Mouse (Mus musculus) right cerebral cortex, postnatal 25 days (tissue): ENCODE results near the gene Fbxl8.
A peak's percentile ranks its signal among the peaks of the same experiment; 100 is the strongest.
"Not testable (repeated sequence)": the region's sequence is repeated elsewhere in the genome, so short reads cannot be mapped to it uniquely, and the experiment has no call there.

ENCODE experiments used
- DNase-seq: peaks from one replicate; pipeline ENCODE4 v3.0.0; 2022

The Fbxl8 gene

GRCm38 (mm10) chr8:105264024-105264982 is at the start of gene Fbxl8, which contains the start of gene Tradd:
Gene Fbxl8, plus strand, starts transcription at chr8:105264648.
Gene Tradd, minus strand, starts transcription at chr8:105264609.
- DNase-seq = no peak

DNA sequence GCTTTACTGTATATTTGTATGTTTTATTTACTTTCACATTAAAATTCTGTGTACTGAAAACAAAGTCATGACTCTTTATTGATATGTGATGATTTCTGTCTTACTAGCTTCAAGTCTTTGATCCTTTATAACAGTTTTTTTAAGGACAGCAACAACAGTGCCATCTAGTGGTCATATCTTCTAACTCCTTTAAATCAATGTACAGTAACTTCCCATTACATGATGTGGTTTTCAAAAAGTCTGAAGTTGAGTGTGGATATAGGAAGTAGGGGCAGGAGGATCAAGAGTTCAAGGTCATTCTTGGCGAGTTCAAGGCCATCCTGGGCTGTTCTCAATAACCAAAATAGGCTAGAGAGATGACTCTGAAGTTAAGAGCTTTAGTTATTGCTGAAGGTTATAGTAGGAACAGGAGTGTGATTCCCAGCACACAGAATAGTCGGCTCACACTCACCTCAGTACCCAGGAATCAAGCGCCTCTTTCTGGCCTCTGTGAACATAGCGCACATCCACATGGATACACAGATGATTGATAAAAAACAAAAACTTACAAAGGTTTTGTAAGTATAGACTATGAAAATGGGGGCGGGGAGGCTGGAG is 46.4 kb upstream of the Fbxl8 start:
- no peak for DNase-seq

- no peak for DNase-seq
Measured at GRCm38 (mm10) chr8:105223850-105224249, 40.6 kb upstream of the Fbxl8 start.

DNA sequence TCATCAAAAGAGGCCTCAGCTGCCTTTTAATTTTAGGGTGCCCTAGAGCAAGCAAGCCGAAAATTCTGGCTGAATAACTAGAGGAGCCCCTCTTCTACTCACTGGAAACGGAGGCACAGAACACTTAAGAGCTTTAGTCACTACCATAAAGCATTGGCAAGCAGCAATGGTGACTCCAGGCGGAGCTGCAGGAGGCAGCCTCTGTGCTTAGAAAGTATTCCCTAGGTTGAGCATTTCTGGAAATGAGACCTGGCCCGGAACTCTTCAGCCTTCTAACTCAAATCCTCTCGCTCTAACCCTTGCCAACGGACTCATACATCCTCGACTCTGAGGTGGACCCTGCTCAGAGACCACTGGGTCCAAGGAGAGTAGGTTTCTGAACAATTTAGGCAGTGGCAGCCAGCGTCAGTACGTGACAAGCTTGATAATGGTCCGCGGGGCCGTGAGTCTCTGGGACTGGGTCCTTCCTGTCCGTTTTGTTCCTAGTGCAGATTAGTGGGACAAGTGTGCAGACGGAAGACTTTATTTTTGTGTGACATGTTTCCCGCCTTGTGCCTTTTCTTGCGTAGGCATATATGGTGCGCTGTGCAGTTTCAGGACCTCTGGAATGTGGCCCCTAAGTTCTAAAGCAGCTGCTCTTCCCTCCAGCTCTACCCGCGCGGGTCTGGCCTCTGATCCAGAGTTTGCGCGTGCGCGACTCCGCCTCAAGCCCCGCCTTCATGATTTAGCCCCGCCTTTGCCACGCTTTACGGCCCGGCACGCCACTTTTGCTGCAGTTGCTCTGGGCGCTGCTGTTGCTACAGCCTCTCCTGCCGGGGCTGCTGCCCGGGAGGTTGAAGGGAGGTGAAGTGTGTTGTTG is 39.8 kb upstream of the Fbxl8 start, which contains the start of gene D230025D16Rik:
D230025D16Rik (plus strand) TSS at position 733 of the 859 bp plus-strand sequence.
- DNase-seq = peak; percentile 95

DNA sequence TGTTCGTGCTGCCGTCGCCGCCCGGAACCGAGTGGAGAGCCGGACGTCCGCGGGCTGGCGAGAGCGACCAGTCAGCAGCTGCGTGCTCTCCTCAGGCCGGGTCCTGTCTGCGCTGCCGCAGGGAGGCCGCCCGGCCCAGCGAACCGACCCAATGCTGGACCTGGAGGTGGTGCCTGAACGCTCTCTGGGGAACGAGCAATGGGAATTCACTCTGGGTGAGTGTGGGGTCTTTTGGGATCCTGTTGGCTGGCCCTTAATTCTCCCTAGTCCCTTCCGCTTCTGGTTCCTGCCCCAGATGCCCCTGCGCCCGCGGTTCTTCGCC is 39.2 kb upstream of the Fbxl8 start:
- DNase-seq = no peak

DNA sequence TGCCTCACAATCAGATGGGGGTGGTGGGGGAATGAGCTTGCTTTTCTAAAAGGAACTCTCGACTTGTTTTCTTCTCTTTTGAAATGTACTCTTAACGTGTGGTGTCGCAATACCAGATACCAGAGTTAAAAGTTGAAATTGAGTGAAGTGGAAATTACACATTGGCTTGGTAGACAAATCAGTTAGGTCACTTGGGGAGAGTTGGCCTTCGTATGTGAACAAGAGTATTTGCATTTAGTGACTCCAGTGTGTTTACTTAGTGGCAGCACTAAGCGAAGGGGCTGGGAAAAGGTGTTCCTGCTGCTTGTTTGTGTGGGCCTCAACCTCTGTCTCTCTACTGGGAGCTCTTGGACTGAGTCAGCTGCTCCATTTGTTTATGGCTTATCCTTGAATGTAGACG is 38.5 kb upstream of the Fbxl8 start:
- no peak for DNase-seq

DNA sequence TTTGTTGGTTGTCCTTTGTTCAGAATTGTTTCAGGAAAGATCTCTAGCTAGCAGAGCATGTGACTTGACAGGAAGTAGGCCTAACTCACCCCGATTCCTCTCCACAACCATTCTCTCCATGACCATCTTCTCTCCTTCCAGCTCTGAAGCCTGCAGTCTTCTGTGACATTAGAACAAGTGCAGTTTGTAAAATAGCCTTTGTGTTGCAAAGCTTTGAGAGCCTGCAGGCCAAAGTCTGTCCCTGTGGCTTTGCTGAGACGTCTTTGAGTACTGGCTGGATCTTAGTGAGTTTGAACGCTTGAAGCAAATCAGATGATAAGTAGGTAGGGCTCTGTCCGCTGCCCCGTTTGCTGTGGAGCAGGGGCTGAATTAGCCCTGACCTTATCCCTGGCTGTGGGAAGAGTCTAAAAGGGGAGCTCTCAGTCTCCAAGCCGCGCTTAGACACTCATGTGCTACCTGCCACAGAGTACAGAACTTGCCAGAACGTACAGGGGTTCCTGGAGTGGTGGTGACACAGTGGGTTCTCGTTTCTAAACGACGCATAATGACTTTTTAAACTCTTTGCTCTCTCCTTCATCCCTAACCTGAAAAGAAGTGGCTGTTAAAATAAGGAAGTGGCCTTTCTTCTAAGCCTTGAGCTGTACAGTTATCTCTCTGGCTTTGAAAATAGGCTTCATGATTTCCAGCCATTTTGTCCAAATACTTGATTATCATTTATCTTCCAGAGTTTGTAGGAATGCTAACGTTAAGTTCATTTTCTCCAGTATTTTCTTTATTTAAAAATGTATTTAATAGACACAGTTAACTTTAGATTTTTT is 32.7 kb upstream of the Fbxl8 start:
- no peak for DNase-seq

- not testable (repeated sequence) for DNase-seq
Measured at GRCm38 (mm10) chr8:105232321-105232693, 32.1 kb upstream of the Fbxl8 start.

- no peak for DNase-seq
Measured at GRCm38 (mm10) chr8:105233126-105233935, 31.1 kb upstream of the Fbxl8 start.

GRCm38 (mm10) chr8:105235206-105235605 is 29.2 kb upstream of the Fbxl8 start:
- no peak for DNase-seq

GRCm38 (mm10) chr8:105237442-105238142 is 26.9 kb upstream of the Fbxl8 start:
- DNase-seq = no peak

- DNase-seq = no peak
Measured at GRCm38 (mm10) chr8:105241016-105241415, 23.4 kb upstream of the Fbxl8 start.

GRCm38 (mm10) chr8:105251954-105252353 is 12.5 kb upstream of the Fbxl8 start:
- DNase-seq = no peak

DNA sequence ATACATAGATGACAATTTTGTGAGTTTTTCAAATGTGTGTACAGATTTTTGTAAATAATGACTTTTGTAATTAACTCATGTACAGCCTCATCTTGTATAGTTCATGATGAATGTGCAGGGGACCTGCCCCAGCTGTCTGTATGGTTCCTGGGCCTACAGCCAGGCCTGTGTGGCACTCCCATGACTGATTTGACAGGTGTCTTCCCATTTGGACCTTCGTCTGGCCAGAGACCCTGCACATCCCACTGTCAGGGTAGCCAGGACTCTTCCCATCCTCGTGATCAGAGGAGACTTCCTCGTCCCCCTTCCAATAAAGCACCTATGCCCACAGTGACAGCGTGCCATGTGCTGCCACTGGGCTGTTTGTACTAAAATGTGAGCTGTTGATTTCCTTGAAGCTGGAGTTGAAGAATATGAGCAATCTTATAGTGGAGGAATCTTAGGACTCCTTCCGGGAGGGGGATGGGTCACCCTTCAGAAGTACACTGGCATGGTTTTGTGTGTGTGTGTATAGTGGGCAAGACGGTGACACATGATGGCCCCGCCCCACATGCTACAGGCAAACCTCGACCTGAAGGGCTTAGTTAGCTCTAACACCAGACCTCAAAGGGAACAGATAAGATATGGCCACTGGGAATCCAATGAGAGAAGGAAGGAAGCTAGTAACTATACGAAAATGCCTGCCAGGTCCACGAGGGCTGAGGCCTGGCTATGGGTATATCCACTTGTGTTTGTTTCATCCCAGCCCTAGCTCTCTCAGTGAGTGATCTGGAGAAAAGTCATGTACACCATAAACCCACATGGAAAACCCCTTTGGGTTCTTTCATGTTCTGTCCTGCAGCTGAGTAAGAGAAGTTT is 11.5 kb upstream of the Fbxl8 start:
- no peak for DNase-seq

GRCm38 (mm10) chr8:105253766-105254151 is 10.7 kb upstream of the Fbxl8 start:
- DNase-seq = no peak

- DNase-seq = peak; percentile 89
Measured at GRCm38 (mm10) chr8:105254152-105254965, 10.1 kb upstream of the Fbxl8 start.

DNA sequence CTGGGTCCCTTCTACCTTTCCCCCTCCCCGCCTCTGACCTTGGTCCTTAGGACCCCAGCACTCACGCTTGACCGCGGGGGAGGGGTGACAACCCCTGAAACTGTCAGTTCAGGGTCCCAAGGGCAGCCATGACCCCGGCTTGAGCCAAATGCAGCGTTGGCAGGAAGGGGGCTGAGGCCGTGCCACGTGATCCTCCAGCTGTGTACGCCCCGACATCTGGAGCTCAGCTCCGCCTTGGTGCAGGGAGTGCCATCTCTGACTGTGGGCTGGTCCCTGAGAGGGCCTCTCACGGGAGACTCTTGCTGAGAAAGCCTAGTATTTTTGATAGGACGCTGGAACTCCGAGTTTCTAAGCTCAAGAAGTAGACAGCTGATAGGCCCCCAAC is 9.5 kb upstream of the Fbxl8 start, which contains the start of gene B3gnt9:
B3gnt9 (minus strand) TSS at position 188 of the 385 bp plus-strand sequence.
- no peak for DNase-seq

DNA sequence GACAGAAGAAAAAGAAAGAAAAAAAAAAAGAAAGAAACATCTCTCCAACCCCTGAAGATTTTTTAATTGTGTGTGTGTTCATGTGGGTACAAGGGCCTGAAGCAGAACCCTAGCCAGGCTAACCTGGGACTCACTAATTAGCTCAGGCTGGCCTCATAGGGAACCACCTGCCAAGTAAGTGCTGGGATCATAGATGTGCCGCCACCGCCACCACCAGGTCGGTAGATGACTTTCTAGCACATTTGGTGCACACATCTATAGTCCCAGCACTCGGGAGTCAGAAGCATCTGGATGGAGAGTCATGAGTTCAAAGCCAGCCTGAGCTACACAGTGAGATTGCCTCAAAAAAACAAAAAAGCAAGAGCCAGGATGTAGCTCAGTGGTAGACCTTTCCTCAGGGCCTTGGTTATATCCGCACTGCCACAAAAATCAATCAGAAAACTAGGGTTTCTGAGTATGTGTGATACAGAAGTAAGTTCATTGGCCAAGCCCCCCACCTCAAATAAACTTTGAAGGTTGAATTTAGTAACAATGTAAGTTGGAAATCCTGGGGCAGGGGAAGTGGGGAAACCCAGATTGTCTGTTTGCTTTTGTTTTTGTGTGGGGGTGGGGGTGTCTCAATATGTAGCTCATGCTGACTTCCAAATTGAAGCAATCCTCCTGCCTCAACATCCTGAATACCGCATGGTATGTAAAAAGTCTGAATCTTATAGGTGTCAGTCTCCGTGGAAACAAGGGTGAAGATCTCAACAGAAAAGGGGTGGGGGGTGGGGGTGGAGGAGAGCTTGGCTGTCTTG is 6.9 kb upstream of the Fbxl8 start:
- DNase-seq = no peak
